ENCODE assay signal across 9 mouse cellular contexts in the genomic region with DNA sequence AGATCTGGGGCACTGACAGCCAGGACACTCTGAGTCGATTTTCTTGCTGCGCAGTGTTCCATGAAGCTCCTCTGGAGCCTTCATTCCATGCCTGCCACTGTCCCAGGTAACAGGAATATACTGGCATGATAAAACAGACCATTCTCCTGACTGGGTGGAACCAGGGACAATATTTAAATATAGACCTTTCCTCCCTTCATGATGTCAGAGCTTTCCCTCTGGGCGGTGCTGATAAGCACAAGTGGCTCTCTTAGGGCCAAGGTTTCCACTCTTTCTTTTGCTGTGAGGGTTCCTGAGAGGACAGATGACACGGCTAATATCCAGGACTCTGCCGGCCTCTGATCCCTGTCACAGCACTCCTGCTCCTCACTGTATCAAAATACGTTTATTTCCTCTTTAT. TPM values are rescaled to one million over a fixed set of nuclear protein-coding genes. Genes with fewer than 3 reads are reported as not detected.
DNase-seq lines count a peak whose midpoint lies in the region; ATAC-seq and TF ChIP-seq lines count a peak whose summit lies in the region.
"Had no signal": no experiment of that assay in that cellular context is flagged by ENCODE, and none has a peak within 500 bp of the region (broad histone marks: within the 10 kb centered on the region; RNA-seq: fewer than 3 reads in every experiment).

No protein-coding gene starts in this region.

- H3K27ac ChIP-seq in MEL (ENCODE audit: control insufficient read depth, low read depth, low read length), result peak overlapping the region; percentile 10; the same call in 1 of the 2 replicates
- H3K27ac ChIP-seq in liver, embryonic 13.5 days, result peak overlapping the region; percentile 85
- no peak overlapping the region for H3K27ac ChIP-seq in left cerebral cortex, adult 2 months

- H3K4me1 ChIP-seq in MEL (ENCODE audit: control insufficient read depth in 1 of 2, insufficient read depth in 2 of 2, low read length in 2 of 2), result peaks cover 14 to 25% of the 10 kb centered on the region in 2 experiments
- H3K4me1 ChIP-seq in erythroblast, embryonic 14.5 days (ENCODE audit: control insufficient read depth), result peaks cover 29% of the 10 kb centered on the region
- peaks cover 48% of the 10 kb centered on the region for H3K4me1 ChIP-seq in liver, embryonic 13.5 days (replicated peaks)

- no peaks in the 10 kb centered on the region for H3K9me3 ChIP-seq in MEL (replicated peaks; ENCODE audit: insufficient read depth, low read length)
- H3K9me3 ChIP-seq in erythroblast, embryonic 14.5 days (ENCODE audit: control insufficient read depth, low read length), result no peaks in the 10 kb centered on the region
- H3K9me3 ChIP-seq in liver, embryonic 13.5 days (replicated peaks), result no peaks in the 10 kb centered on the region

- WGBS in liver, embryonic 13.5 days (ENCODE audit: insufficient replicate concordance), result 26% methylated on average over 6 of the region's 6 CpGs

- no peak for TF ChIP-seq RAD21 in MEL (IDR thresholded peaks at IDR 0.05; ENCODE audit: low read depth, low read length)

- no peaks in the 10 kb centered on the region for H3K79me2 ChIP-seq in MEL (ENCODE audit: control insufficient read depth, insufficient read depth, low read length, poor library complexity)

- peak; percentile 43 to 66 for TF ChIP-seq EP300 in MEL (IDR thresholded peaks at IDR 0.05; ENCODE audit: low read depth in 1 of 2, low read length in 2 of 2)

- H3K27me3 ChIP-seq in MEL (ENCODE audit: control insufficient read depth in 1 of 2, insufficient read depth in 2 of 2, low read length in 2 of 2), result no peaks in the 10 kb centered on the region
- H3K27me3 ChIP-seq in erythroblast, embryonic 14.5 days (ENCODE audit: control insufficient read depth), result no peaks in the 10 kb centered on the region
- H3K27me3 ChIP-seq in liver, embryonic 13.5 days, result no peaks in the 10 kb centered on the region

- ATAC-seq in liver, embryonic 13.5 days (ENCODE audit: low read depth), result peak; percentile 91
- ATAC-seq: forebrain, embryonic 14.5 days had no signal

- intact Hi-C loops in left cerebral cortex, adult 2 months (cut with DNase I), result loop anchor here (2.0 to 5.0 kb wide), 2 partner anchors 59 to 116 kb away; partner anchors contain the start of gene Ints6

- no peak overlapping the region for H3K9ac ChIP-seq in MEL (ENCODE audit: control insufficient read depth, low read depth, low read length, poor library complexity, severe bottlenecking)
- peak overlapping the region; percentile 60 for H3K9ac ChIP-seq in liver, embryonic 13.5 days

- TF ChIP-seq CTCF in MEL (IDR thresholded peaks at IDR 0.05 in 2 of 3, conservative IDR thresholded peaks at IDR 0.05 in 1 of 3; ENCODE audit: control insufficient read depth in 1 of 3, insufficient read depth in 1 of 3, low read depth in 2 of 3, low read length in 3 of 3, poor library complexity in 1 of 3, severe bottlenecking in 1 of 3), result no peak
- TF ChIP-seq CTCF in left cerebral cortex, adult 2 months (IDR thresholded peaks at IDR 0.05), result no peak

- peaks cover 0 to 33% of the 10 kb centered on the region in 2 experiments; a peak in 2 of 4 replicates for H3K36me3 ChIP-seq in MEL (ENCODE audit: control insufficient read depth in 1 of 2, insufficient read depth in 2 of 2, low read length in 2 of 2)
- H3K36me3 ChIP-seq in erythroblast, embryonic 14.5 days (ENCODE audit: control insufficient read depth), result no peaks in the 10 kb centered on the region
- H3K36me3 ChIP-seq in liver, embryonic 13.5 days, result no peaks in the 10 kb centered on the region

- H3K4me3 ChIP-seq in MEL (ENCODE audit: control insufficient read depth in 1 of 2, insufficient read depth in 1 of 2, low read depth in 2 of 2, low read length in 2 of 2), result 0 out of 4 replicates have a peak overlapping the region, but pooled peaks of 1 of the 2 experiments have one; percentile 5
- H3K4me3 ChIP-seq in erythroblast, embryonic 14.5 days (replicated peaks), result peak overlapping the region; percentile 44
- 0 out of 2 replicates have a peak overlapping the region, but pooled peaks have one; percentile 9 for H3K4me3 ChIP-seq in liver, embryonic 13.5 days (replicated peaks)
- no peak overlapping the region for H3K4me3 ChIP-seq in left cerebral cortex, adult 2 months

- H3K4me2 ChIP-seq in liver, embryonic 13.5 days, result peak overlapping the region; percentile 54

- TF ChIP-seq POLR2A in MEL (IDR thresholded peaks at IDR 0.05; ENCODE audit: control insufficient read depth in 1 of 2, insufficient read depth in 1 of 2, low read depth in 1 of 2, low read length in 2 of 2, poor library complexity in 1 of 2), result no peak

- peak; percentile 51 for DNase-seq in cerebellum, adult 9-10 months
- no peak for DNase-seq in cerebellum, postnatal 14 days
- DNase-seq in MEL (ENCODE audit: low read depth, low spot score), result peak; percentile 73
- peak; percentile 75 for DNase-seq in liver, embryonic 13.5 days
- DNase-seq in ovary, postnatal 10 days (ENCODE audit: low spot score), result no peak
- DNase-seq in left cerebral cortex, adult 2 months (ENCODE audit: extremely low spot score in 1 of 2, low spot score in 2 of 2), result no peak
- DNase-seq in kidney, postnatal 36 days, result no peak

TF ChIP-seq in MEL, 35 proteins besides CTCF, POLR2A, EP300 and RAD21:
- TF ChIP-seq ZNF384 (IDR thresholded peaks at IDR 0.05; ENCODE audit: low read depth, low read length), result no peak
- peak; percentile 24; the same call in 1 of the 2 replicates for TF ChIP-seq ETS1 (IDR thresholded peaks at IDR 0.05; ENCODE audit: low read depth, low read length)
- peak; percentile 39; the same call in 1 of the 2 replicates for TF ChIP-seq MXI1 (IDR thresholded peaks at IDR 0.05; ENCODE audit: low read depth, low read length)
- TF ChIP-seq TCF12 (IDR thresholded peaks at IDR 0.05; ENCODE audit: low read depth, low read length), result peak; percentile 62
- TF ChIP-seq TAL1 (IDR thresholded peaks at IDR 0.05; ENCODE audit: low read length), result peak; percentile 78
- peak; percentile 78 for TF ChIP-seq GATA1 (IDR thresholded peaks at IDR 0.05; ENCODE audit: low read depth, low read length)
- no peak for TF ChIP-seq ZC3H11A (IDR thresholded peaks at IDR 0.05; ENCODE audit: low read depth, low read length)

RNA-seq across cellular contexts. Expression of gene Wdfy2, which starts 40.6 kb away (rescaled TPM):
- total RNA-seq in MEL (2012; rRNA removed), result 2.7 and 3.3 TPM in 2 replicates
- polyA plus RNA-seq in MEL (2012; ENCODE audit: insufficient read depth in 1 of 2, insufficient read length in 2 of 2, low read depth in 1 of 2, low replicate concordance in 2 of 2, missing spikeins in 1 of 2), result 1 to 10 TPM in 1 of 2 experiments, not detected in 1; 4.1 TPM
- polyA plus RNA-seq in erythroblast, embryonic 14.5 days (2012), result under 0.01 and 0.01 TPM in 2 replicates
- polyA plus RNA-seq in liver, embryonic 13.5 days (2015; fragmentation: Nextera tagmentation; extraction: Ambion mirVana), result 1.9 and 2.7 TPM in 2 replicates
- 10 to 100 TPM; 12.4 to 15.8 TPM for total RNA-seq in left cerebral cortex, adult 2 months (2021)

Comparison
In these comparisons a context has a peak if more than half of its experiments do, and no peak if none do; other contexts are left out.
1. DNase-seq: peak in cerebellum, adult 9-10 months (single experiment), MEL (single experiment) and liver, embryonic 13.5 days (single experiment); none in cerebellum, postnatal 14 days (0 of 2), ovary, postnatal 10 days (single experiment), left cerebral cortex, adult 2 months (0 of 2) and kidney, postnatal 36 days (0 of 2).